Mouse (Mus musculus) liver, postnatal 0 days (tissue): ENCODE results near the gene C530008M17Rik.

Experiments used
- CTCF ChIP-seq: sonication (generic); IDR thresholded peaks from 2 replicates; pipeline ENCODE4 v1.5.1; 2016; ENCODE audit warnings: antibody characterized with exemption, low read depth
- EP300 ChIP-seq: IDR thresholded peaks from 2 replicates; pipeline ENCODE4 v1.6.1; 2016; ENCODE audit warnings: antibody characterized with exemption, low read depth, mild to moderate bottlenecking

DNA sequence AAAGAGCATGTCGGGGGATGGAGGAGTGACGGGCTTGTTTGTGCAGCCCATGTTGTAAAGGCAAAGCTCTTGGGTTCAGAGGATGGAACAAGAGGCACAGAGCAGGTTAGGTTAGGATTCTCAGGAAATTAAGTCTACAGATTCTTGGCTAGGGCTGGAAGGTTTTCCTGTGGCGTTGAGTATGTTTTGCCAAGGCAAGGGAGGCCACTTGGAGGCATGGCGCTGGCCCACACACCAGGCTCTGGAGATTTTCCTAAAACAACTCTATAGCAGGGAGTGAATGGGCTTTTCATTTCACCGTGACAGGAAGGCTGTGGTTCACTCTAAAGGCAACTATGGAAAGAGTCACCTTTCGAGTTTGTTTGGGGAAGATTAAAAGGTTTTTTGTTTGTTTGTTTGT lies 32.3 kb downstream of the C530008M17Rik start:
- TF ChIP-seq CTCF (no peak), EP300 (no peak)
